Mouse (Mus musculus): ENCODE data around the gene Rhbdl1.

Gene Rhbdl1

GRCm38 (mm10) chr17:25837076-25837410, at the start of gene Rhbdl1:
Gene Rhbdl1 (minus strand): TSS chr17:25837295.
- ChIA-PET POLR2A (interaction anchor here (0.6 to 2.6 kb wide), 30 partner anchors 7 to 433 kb away, joined by 3 to 11 read pairs (median 3); partner anchors contain the start of genes Jmjd8 (in 3 of the 4), Mcrip2 (in 3 of the 4), Wdr24 (in 2 of the 4) and Chtf18 (in 1 of the 4)), CTCF (interaction anchor here in 1 of 4 experiments (0.6 to 1.5 kb wide), 4 partner anchors 36 to 362 kb away, joined by 4 to 5 read pairs (median 4); no protein-coding TSS in a partner anchor)

GRCm38 (mm10) chr17:25886806-25887205, 49.7 kb upstream of the Rhbdl1 start:
- ChIA-PET POLR2A (interaction anchor here in 3 of 4 experiments (0.6 to 1.7 kb wide), 9 partner anchors 9 to 1343 kb away, joined by 3 to 8 read pairs (median 4); partner anchors contain the start of genes Capn15 (in 1 of the 3) and Mcrip2 (in 1 of the 3)), CTCF (interaction anchor here (0.5 to 9.0 kb wide), 8 partner anchors 8 to 475 kb away, joined by 3 to 54 read pairs (median 4); no protein-coding TSS in a partner anchor)

- CTCF ChIA-PET = interaction anchor here (0.6 to 9.0 kb wide), 7 partner anchors 8 to 126 kb away, joined by 3 to 54 read pairs (median 3); no protein-coding TSS in a partner anchor
- POLR2A ChIA-PET = interaction anchor here in 3 of 4 experiments (0.5 to 1.7 kb wide), 6 partner anchors 11 to 217 kb away, joined by 3 to 5 read pairs (median 4); partner anchors contain the start of genes Capn15 (in 1 of the 3) and Rhot2 (in 1 of the 3)
These were observed 48.5 kb upstream of the Rhbdl1 start for GRCm38 (mm10) chr17:25885636-25886035.

- POLR2A ChIA-PET = interaction anchor here (1.0 to 2.0 kb wide), 12 partner anchors 10 to 68 kb away, joined by 3 to 5 read pairs (median 4); partner anchors contain the start of genes Mcrip2 (in 2 of the 4) and Stub1 (in 2 of the 4)
These were observed 46.7 kb upstream of the Rhbdl1 start for GRCm38 (mm10) chr17:25883824-25884223.

GRCm38 (mm10) chr17:25883268-25883667, 46.2 kb upstream of the Rhbdl1 start:
- POLR2A ChIA-PET = interaction anchor here in 2 of 4 experiments (0.8 to 2.0 kb wide), 10 partner anchors 9 to 68 kb away, joined by 3 to 5 read pairs (median 4); partner anchors contain the start of genes Mcrip2 (in 2 of the 2) and Stub1 (in 2 of the 2)
- CTCF ChIA-PET = interaction anchor here in 2 of 4 experiments (1.4 to 9.0 kb wide), 5 partner anchors 7 to 13 kb away, joined by 4 to 54 read pairs (median 5); partner anchors contain the start of gene Mettl26 (in 1 of the 2)

More at GRCm38 (mm10) chr17:25883824-25884223, 46.7 kb upstream of the Rhbdl1 start:
- CTCF ChIA-PET = interaction anchor here in 3 of 4 experiments (0.6 to 9.0 kb wide), 7 partner anchors 8 to 388 kb away, joined by 3 to 54 read pairs (median 4); partner anchors contain the start of gene Mettl26 (in 1 of the 3)

- ChIA-PET POLR2A (interaction anchor here in 3 of 4 experiments (0.9 to 5.8 kb wide), 7 partner anchors 8 to 49 kb away, joined by 3 to 45 read pairs (median 3); partner anchors contain the start of genes Stub1 (in 2 of the 3), Mcrip2 (in 1 of the 3), Rhot2 (in 1 of the 3) and Wdr90 (in 1 of the 3)), CTCF (interaction anchor here in 2 of 4 experiments (4.4 to 9.0 kb wide), 2 partner anchors 13 kb away, joined by 41 to 54 read pairs; no protein-coding TSS in a partner anchor)
These were observed 45.2 kb upstream of the Rhbdl1 start for GRCm38 (mm10) chr17:25882306-25882705.

- ChIA-PET CTCF (interaction anchor here in 2 of 4 experiments (0.9 to 9.0 kb wide), 6 partner anchors 13 to 131 kb away, joined by 3 to 54 read pairs (median 4); partner anchors contain the start of gene Mcrip2 (in 1 of the 2)), POLR2A (interaction anchor here (0.6 to 5.8 kb wide), 12 partner anchors 8 to 154 kb away, joined by 3 to 45 read pairs (median 3); partner anchors contain the start of genes Mcrip2 (in 2 of the 4), Chtf18 (in 1 of the 4), Rhot2 (in 1 of the 4) and Rpusd1 (in 1 of the 4))
These were observed 44.6 kb upstream of the Rhbdl1 start for GRCm38 (mm10) chr17:25881691-25882090.

- ChIA-PET POLR2A (interaction anchor here (0.6 to 5.8 kb wide), 19 partner anchors 9 to 154 kb away, joined by 3 to 45 read pairs (median 3); partner anchors contain the start of genes Mcrip2 (in 4 of the 4), Stub1 (in 2 of the 4), Chtf18 (in 1 of the 4) and Rhbdl1 (in 1 of the 4)), CTCF (interaction anchor here (0.6 to 9.0 kb wide), 12 partner anchors 12 to 622 kb away, joined by 3 to 54 read pairs (median 4); partner anchors contain the start of genes Mcrip2 (in 2 of the 4) and Sox8 (in 1 of the 4))
These were observed 44.0 kb upstream of the Rhbdl1 start for GRCm38 (mm10) chr17:25880913-25881641.

- POLR2A ChIA-PET = interaction anchor here (0.6 to 5.8 kb wide), 16 partner anchors 11 to 815 kb away, joined by 3 to 45 read pairs (median 4); partner anchors contain the start of genes Mcrip2 (in 4 of the 4), Stub1 (in 2 of the 4), Rhbdl1 (in 1 of the 4) and Rhot2 (in 1 of the 4)
- CTCF ChIA-PET = interaction anchor here (0.5 to 9.0 kb wide), 16 partner anchors 12 to 623 kb away, joined by 3 to 54 read pairs (median 4); partner anchors contain the start of genes Mcrip2 (in 2 of the 4), Sox8 (in 1 of the 4) and Stub1 (in 1 of the 4)
These were observed 43.3 kb upstream of the Rhbdl1 start, which contains the start of gene Wfikkn1 for GRCm38 (mm10) chr17:25880196-25880910. Gene Wfikkn1 (minus strand): TSS chr17:25880858.

GRCm38 (mm10) chr17:25879750-25880149, 42.7 kb upstream of the Rhbdl1 start:
- ChIA-PET CTCF (interaction anchor here (0.5 to 9.0 kb wide), 37 partner anchors 10 to 1199 kb away, joined by 3 to 54 read pairs (median 4); partner anchors contain the start of genes Mcrip2 (in 4 of the 4), Capn15 (in 1 of the 4) and Stub1 (in 1 of the 4)), POLR2A (interaction anchor here in 3 of 4 experiments (0.6 to 5.8 kb wide), 16 partner anchors 9 to 815 kb away, joined by 3 to 45 read pairs (median 4); partner anchors contain the start of genes Stub1 (in 3 of the 3), Mcrip2 (in 2 of the 3), Tmem8 (in 1 of the 3) and Wdr90 (in 1 of the 3))

GRCm38 (mm10) chr17:25879261-25879660, 42.2 kb upstream of the Rhbdl1 start:
- ChIA-PET CTCF (interaction anchor here (0.5 to 9.0 kb wide), 40 partner anchors 9 to 1200 kb away, joined by 3 to 54 read pairs (median 4); partner anchors contain the start of genes Mcrip2 (in 4 of the 4), Capn15 (in 1 of the 4), Rhot2 (in 1 of the 4) and Stub1 (in 1 of the 4)), POLR2A (interaction anchor here in 3 of 4 experiments (0.7 to 5.8 kb wide), 16 partner anchors 8 to 234 kb away, joined by 3 to 45 read pairs (median 6); partner anchors contain the start of genes Stub1 (in 3 of the 3), Mcrip2 (in 2 of the 3), Capn15 (in 1 of the 3) and Rab40c (in 1 of the 3))

- POLR2A ChIA-PET = interaction anchor here in 3 of 4 experiments (0.7 to 5.8 kb wide), 17 partner anchors 8 to 235 kb away, joined by 3 to 45 read pairs (median 5); partner anchors contain the start of genes Stub1 (in 3 of the 3), Mcrip2 (in 2 of the 3), Capn15 (in 1 of the 3) and Rab40c (in 1 of the 3)
- CTCF ChIA-PET = interaction anchor here (0.6 to 9.0 kb wide), 34 partner anchors 8 to 367 kb away, joined by 3 to 54 read pairs (median 4); partner anchors contain the start of genes Mcrip2 (in 4 of the 4), Capn15 (in 1 of the 4), Rhot2 (in 1 of the 4) and Stub1 (in 1 of the 4)
These were observed 41.6 kb upstream of the Rhbdl1 start for GRCm38 (mm10) chr17:25878611-25879180.

- CTCF ChIA-PET = interaction anchor here (0.6 to 3.0 kb wide), 12 partner anchors 7 to 163 kb away, joined by 3 to 21 read pairs (median 4); partner anchors contain the start of gene Mcrip2 (in 1 of the 4)
- POLR2A ChIA-PET = interaction anchor here (0.6 to 5.8 kb wide), 13 partner anchors 7 to 131 kb away, joined by 3 to 45 read pairs (median 4); partner anchors contain the start of genes Mcrip2 (in 2 of the 4), Stub1 (in 2 of the 4), Capn15 (in 1 of the 4) and Jmjd8 (in 1 of the 4)
These were observed 40.9 kb upstream of the Rhbdl1 start for GRCm38 (mm10) chr17:25877741-25878610.

GRCm38 (mm10) chr17:25877025-25877424, 39.9 kb upstream of the Rhbdl1 start:
- ChIA-PET CTCF (interaction anchor here in 3 of 4 experiments (0.6 to 2.0 kb wide), 5 partner anchors 8 to 1259 kb away, joined by 3 to 6 read pairs (median 4); no protein-coding TSS in a partner anchor), POLR2A (interaction anchor here in 3 of 4 experiments (0.6 to 5.8 kb wide), 9 partner anchors 9 to 707 kb away, joined by 3 to 45 read pairs (median 4); partner anchors contain the start of genes Mcrip2 (in 2 of the 3), Jmjd8 (in 1 of the 3) and Stub1 (in 1 of the 3))
